Mouse (Mus musculus): ENCODE measurements around the gene Numb. TPM values are rescaled to one million over a fixed set of nuclear protein-coding genes. Genes with fewer than 3 reads are reported as not detected.

Numb gene
- polyA plus RNA-seq, 1 experiment from 2014 or later: 36.1 TPM

Other genes starting within 250 kb of the Numb start
- 98.6 and 107 TPM in 2 replicates for gene Psen1, start 233.8 kb downstream of the Numb start, polyA plus RNA-seq (2015; fragmentation: Nextera tagmentation; extraction: Ambion mirVana)
- gene Papln, start 158.3 kb downstream of the Numb start, polyA plus RNA-seq (2015; fragmentation: Nextera tagmentation; extraction: Ambion mirVana): 5.2 and 5.8 TPM in 2 replicates
- 10.2 and 11.7 TPM in 2 replicates for gene Riox1, start 28.7 kb upstream of the Numb start, polyA plus RNA-seq (2015; fragmentation: Nextera tagmentation; extraction: Ambion mirVana)
- not detected in 2 replicates for gene Heatr4, start 62.9 kb upstream of the Numb start, polyA plus RNA-seq (2015; fragmentation: Nextera tagmentation; extraction: Ambion mirVana)
- gene Acot2, start 65.9 kb upstream of the Numb start, polyA plus RNA-seq (2015; fragmentation: Nextera tagmentation; extraction: Ambion mirVana): 35.3 and 39.5 TPM in 2 replicates
- 159 and 188 TPM in 2 replicates for gene Acot1, start 87.6 kb upstream of the Numb start, polyA plus RNA-seq (2015; fragmentation: Nextera tagmentation; extraction: Ambion mirVana)
- gene Acot4, start 116.4 kb upstream of the Numb start, polyA plus RNA-seq (2015; fragmentation: Nextera tagmentation; extraction: Ambion mirVana): 12.9 and 20.6 TPM in 2 replicates
- not detected in 2 replicates for gene Gm49366, start 117.0 kb upstream of the Numb start, polyA plus RNA-seq (2015; fragmentation: Nextera tagmentation; extraction: Ambion mirVana)
- 7.0 and 11.7 TPM in 2 replicates for gene Acot3, start 130.2 kb upstream of the Numb start, polyA plus RNA-seq (2015; fragmentation: Nextera tagmentation; extraction: Ambion mirVana)
- 0.21 and 0.28 TPM in 2 replicates for gene Acot5, start 147.4 kb upstream of the Numb start, polyA plus RNA-seq (2015; fragmentation: Nextera tagmentation; extraction: Ambion mirVana)
- 2.5 and 3.2 TPM in 2 replicates for gene Acot6, start 178.7 kb upstream of the Numb start, polyA plus RNA-seq (2015; fragmentation: Nextera tagmentation; extraction: Ambion mirVana)
- gene Dnal1, start 192.4 kb upstream of the Numb start, polyA plus RNA-seq (2015; fragmentation: Nextera tagmentation; extraction: Ambion mirVana): 2.4 and 3.4 TPM in 2 replicates
- 0.34 and 0.67 TPM in 2 replicates for gene Pnma1, start 226.6 kb upstream of the Numb start, polyA plus RNA-seq (2015; fragmentation: Nextera tagmentation; extraction: Ambion mirVana)